Mouse (Mus musculus) liver, embryonic 14.5 days (tissue): ENCODE measurements around the gene Ppfibp2. TPM values are rescaled to one million over a fixed set of nuclear protein-coding genes. Genes with fewer than 3 reads are reported as not detected.

Experiments used
- ATAC-seq: fragments of 200-750 bp; cut with Nextera tagmentation; 2 replicates; pipeline ENCODE4 v1.8.0; 2017; ENCODE audit warnings: moderate number of reproducible peaks, mild to moderate bottlenecking, moderate library complexity; ENCODE audit not compliant: insufficient read depth
- DNase-seq, 3 experiments: peaks; one replicate each; pipeline ENCODE4 v3.0.0-alpha.2; 2012 to 2013; ENCODE audit warnings: low read depth in 3 of 3, low spot score in 3 of 3
- H3K27ac ChIP-seq: fragments of 300-500 bp; sonication (generic); 2 replicates; pipeline ENCODE4 v1.5.1; 2014; ENCODE audit warnings: moderate library complexity, mild to moderate bottlenecking, control low read depth, inconsistent platforms
- H3K27me3 ChIP-seq: fragments of 300-500 bp; sonication (generic); 2 replicates; pipeline ENCODE4 v1.6.1; 2014; ENCODE audit warnings: mild to moderate bottlenecking, low read length, moderate library complexity; ENCODE audit not compliant: control insufficient read depth, insufficient read depth
- H3K36me3 ChIP-seq: fragments of 300-500 bp; sonication (generic); replicated peaks from 2 replicates; pipeline ENCODE4 v1.6.1; 2014; ENCODE audit warnings: low read depth; ENCODE audit not compliant: control insufficient read depth, insufficient read depth
- H3K4me1 ChIP-seq, 2 experiments: fragments of 200-500 bp in 1 of 2; fragments of 300-500 bp in 1 of 2; sonication (generic) in 1 of 2; replicated peaks; 2 replicates each; pipeline ENCODE4 v1.6.1; 2012 to 2014; ENCODE audit warnings: antibody characterized with exemption in 1 of 2, inconsistent platforms in 1 of 2, low read length in 1 of 2; ENCODE audit not compliant: control insufficient read depth in 2 of 2, insufficient read depth in 2 of 2
- H3K4me2 ChIP-seq: fragments of 300-500 bp; sonication (generic); 2 replicates; pipeline ENCODE4 v1.6.1; 2014; ENCODE audit warnings: low read depth, mild to moderate bottlenecking, control low read depth, moderate library complexity
- H3K4me3 ChIP-seq, 2 experiments: fragments of 200-500 bp in 1 of 2; fragments of 300-500 bp in 1 of 2; sonication (generic) in 1 of 2; 2 replicates each; pipeline ENCODE4 v1.5.1; 2012 to 2014; ENCODE audit warnings: low read depth in 2 of 2, low read length in 2 of 2, mild to moderate bottlenecking in 2 of 2, control low read depth in 1 of 2, inconsistent platforms in 1 of 2, moderate library complexity in 1 of 2; ENCODE audit not compliant: insufficient read depth in 1 of 2
- H3K9ac ChIP-seq: fragments of 300-500 bp; sonication (generic); replicated peaks from 2 replicates; pipeline ENCODE4 v1.6.1; 2014; ENCODE audit warnings: mild to moderate bottlenecking, control low read depth, moderate library complexity
- H3K9me3 ChIP-seq: fragments of 300-500 bp; sonication (generic); 2 replicates; pipeline ENCODE4 v1.6.1; 2016; ENCODE audit warnings: low read length, mixed read lengths; ENCODE audit not compliant: control insufficient read depth
- CTCF ChIP-seq: IDR thresholded peaks from 2 replicates; pipeline ENCODE4 v1.5.1; 2016; ENCODE audit warnings: antibody characterized with exemption, low read depth, control low read depth
- EP300 ChIP-seq: IDR thresholded peaks from 2 replicates; pipeline ENCODE4 v1.6.1; 2016; ENCODE audit warnings: antibody characterized with exemption, low read depth
- WGBS: fragments of 180-500 bp; shearing (Covaris S2); extraction: QIAGEN DNeasy Blood & Tissue Kit; methylation state at CpG from one replicate; pipeline ENCODE4 v1.1.7; 2014; ENCODE audit not compliant: insufficient replicate concordance; 5-methylcytosine and 5-hydroxymethylcytosine counted together
- polyA plus RNA-seq, 2 experiments: library from polyadenylated mRNA; depleted of rRNA in 1 of 2; stranded (reverse) in 1 of 2; unstranded in 1 of 2; fragments of >200 nt; fragmentation: Nextera tagmentation in 1 of 2; extraction: Ambion mirVana in 1 of 2; gene quantifications; 2 replicates each; pipeline versions ENCODE4 v1.2.1 to v1.2.3; 2012 to 2014

Ppfibp2 gene
- polyA plus RNA-seq, 2 experiments: 2.5 to 3.1 TPM

DNA sequence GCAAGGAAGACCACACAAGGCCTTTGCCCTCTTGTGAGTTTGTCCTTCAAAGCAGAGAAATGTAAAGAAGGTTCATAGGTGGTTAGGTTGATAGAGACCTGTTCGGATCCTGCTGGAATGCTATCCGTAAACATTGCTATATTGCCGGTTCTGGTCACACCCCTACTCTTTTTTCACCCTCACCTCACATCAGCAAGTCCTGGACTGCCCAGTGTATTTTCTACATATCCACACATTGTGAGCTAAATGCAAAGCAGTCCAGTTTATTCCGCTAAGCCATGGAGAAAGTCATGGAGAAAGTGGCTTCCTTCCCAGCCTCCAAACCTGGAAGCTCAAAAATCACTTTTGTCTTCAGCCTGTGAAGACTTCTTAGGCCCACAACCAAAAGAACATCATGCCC lies 154.7 kb downstream of the Ppfibp2 start:
- no peak for TF ChIP-seq EP300
- TF ChIP-seq CTCF: no peak
- no peaks in the 10 kb centered on the region for H3K9me3 ChIP-seq
- WGBS: 72% methylated on average over 4 of the region's 4 CpGs
- no peak overlapping the region for H3K9ac ChIP-seq
- ATAC-seq: no peak
- H3K4me3 ChIP-seq: no peak overlapping the region
- no peaks in the 10 kb centered on the region for H3K4me1 ChIP-seq
- H3K27me3 ChIP-seq: no peaks in the 10 kb centered on the region
- no peaks in the 10 kb centered on the region for H3K36me3 ChIP-seq
- no peak overlapping the region for H3K4me2 ChIP-seq
- DNase-seq: no peak
- H3K27ac ChIP-seq: no peak overlapping the region

DNA sequence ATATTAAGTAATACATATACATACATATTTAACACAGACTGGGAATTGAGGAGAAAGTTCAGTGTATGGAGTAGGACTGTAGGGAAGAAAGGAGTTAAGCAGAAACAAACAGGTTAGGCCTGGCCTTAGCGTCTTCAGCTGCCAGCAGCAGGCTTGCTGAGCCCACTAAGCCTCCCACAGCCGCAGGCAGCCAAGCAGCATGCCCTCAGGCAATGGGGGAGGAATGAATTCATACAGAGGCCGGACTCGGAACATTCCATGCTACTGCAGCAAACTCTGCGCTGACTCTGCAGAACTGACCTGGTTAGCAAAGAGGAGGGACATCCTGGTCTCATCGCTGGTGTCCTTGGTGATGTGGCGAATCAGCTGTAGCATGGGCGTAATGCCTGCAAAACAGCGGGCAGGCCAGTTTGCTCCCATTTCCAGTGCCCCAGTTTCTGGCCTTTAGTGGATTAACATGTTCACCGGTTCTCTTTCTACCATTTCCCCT lies 157.1 kb downstream of the Ppfibp2 start:
- Histone ChIP-seq H3K4me2 (no peak overlapping the region), H3K4me3 (no peak overlapping the region), H3K4me1 (no peaks in the 10 kb centered on the region), H3K27me3 (no peaks in the 10 kb centered on the region), H3K36me3 (no peaks in the 10 kb centered on the region), H3K27ac (no peak overlapping the region), H3K9ac (no peak overlapping the region), H3K9me3 (no peaks in the 10 kb centered on the region)
- no peak for TF ChIP-seq EP300
- TF ChIP-seq CTCF: no peak
- 65% methylated on average over 10 of the region's 10 CpGs for WGBS
- DNase-seq: no peak
- ATAC-seq: no peak

- Histone ChIP-seq H3K27ac (no peak overlapping the region), H3K4me1 (no peaks in the 10 kb centered on the region), H3K4me3 (no peak overlapping the region), H3K27me3 (no peaks in the 10 kb centered on the region), H3K36me3 (no peaks in the 10 kb centered on the region), H3K4me2 (no peak overlapping the region), H3K9me3 (no peaks in the 10 kb centered on the region), H3K9ac (no peak overlapping the region)
- ATAC-seq: no peak
- WGBS: 53% methylated on average over 3 of the region's 3 CpGs
- DNase-seq: no peak
- TF ChIP-seq CTCF (no peak), EP300 (no peak)
Measured at GRCm38 (mm10) chr7:107755905-107756304, 160.9 kb downstream of the Ppfibp2 start.

DNA sequence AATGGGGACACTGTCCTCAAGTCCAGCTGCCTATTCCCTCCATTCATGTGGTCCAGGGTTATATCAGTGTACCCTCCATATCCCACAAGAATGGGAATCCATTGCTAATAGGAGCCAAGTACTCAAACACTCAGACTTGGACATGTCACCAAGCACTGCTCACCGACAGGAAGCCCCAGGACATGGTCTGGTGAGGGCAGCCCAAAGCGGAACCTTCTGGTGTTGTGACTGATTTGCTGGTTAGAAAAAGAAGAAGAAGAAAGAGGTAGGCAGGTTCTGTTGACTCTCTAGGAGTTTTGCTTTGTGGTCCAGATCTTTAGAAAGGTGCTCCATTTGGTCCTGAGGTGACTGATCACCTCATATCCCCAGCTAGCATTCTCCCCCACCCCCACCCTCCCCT lies 161.7 kb downstream of the Ppfibp2 start:
- ATAC-seq: no peak
- TF ChIP-seq EP300: no peak
- no peak for TF ChIP-seq CTCF
- H3K9me3 ChIP-seq: no peaks in the 10 kb centered on the region
- no peak for DNase-seq
- no peaks in the 10 kb centered on the region for H3K27me3 ChIP-seq
- H3K27ac ChIP-seq: no peak overlapping the region
- H3K36me3 ChIP-seq: no peaks in the 10 kb centered on the region
- no peak overlapping the region for H3K4me3 ChIP-seq
- no peak overlapping the region for H3K4me2 ChIP-seq
- WGBS: 50% methylated on average over 2 of the region's 2 CpGs
- H3K9ac ChIP-seq: no peak overlapping the region
- H3K4me1 ChIP-seq: no peaks in the 10 kb centered on the region

DNA sequence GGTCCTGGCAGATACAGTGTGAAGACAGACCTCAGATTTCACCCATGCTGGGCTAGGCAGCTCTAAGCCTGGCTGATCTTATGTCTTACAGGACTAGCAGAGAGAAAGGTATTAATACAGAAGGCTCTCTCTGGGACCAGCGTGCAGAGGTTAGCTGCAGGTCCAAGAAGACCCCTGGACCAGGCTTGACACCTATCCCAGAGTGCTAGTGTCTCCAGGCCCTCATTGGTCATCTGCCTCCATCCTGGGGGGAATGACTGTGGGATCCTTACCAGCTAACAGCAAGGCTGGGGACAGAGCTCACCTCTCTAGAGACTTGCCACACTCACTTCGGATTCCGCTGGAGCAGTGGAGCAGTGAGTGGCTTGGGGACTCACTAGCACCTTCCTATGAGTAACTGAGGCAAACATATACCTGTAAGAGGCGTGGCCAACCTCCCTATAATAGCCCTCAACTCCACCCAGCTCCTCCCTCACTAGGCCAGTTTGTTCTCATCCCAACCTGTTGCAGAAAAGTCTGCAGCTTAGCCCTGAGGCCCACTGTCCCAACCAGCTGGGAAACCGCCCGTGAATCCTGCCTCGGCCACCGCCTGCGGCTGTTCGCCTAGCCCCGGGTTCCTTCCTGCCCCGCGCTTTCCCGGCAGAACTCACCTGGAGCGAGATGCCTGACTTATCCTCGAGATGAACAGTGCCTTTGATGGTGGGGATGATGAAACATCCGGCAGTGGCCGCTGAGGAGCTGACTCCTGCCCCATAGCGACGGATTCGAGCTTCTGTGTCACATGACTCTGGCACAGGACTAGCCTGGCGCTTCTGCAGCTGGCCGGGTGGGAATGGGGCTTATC lies 162.5 kb downstream of the Ppfibp2 start, which contains the start of gene Cyb5r2:
Gene Cyb5r2, minus strand, starts transcription at position 725 of the 844 bp plus-strand sequence.
- ATAC-seq (no peak), DNase-seq (no peak)
- no peaks in the 10 kb centered on the region for H3K36me3 ChIP-seq
- H3K4me1 ChIP-seq: no peaks in the 10 kb centered on the region
- no peak within 1 kb of the TSS for H3K9ac ChIP-seq
- no peak within 1 kb of the TSS for H3K27ac ChIP-seq
- H3K4me3 ChIP-seq: no peak within 1 kb of the TSS
- WGBS: 12% methylated on average over 23 of the region's 23 CpGs
- H3K27me3 ChIP-seq: no peaks in the 10 kb centered on the region
- H3K9me3 ChIP-seq: no peaks in the 10 kb centered on the region
- H3K4me2 ChIP-seq: no peak within 1 kb of the TSS
- no peak for TF ChIP-seq EP300
